Mouse (Mus musculus): ENCODE data around the gene Trim31. TPM values are rescaled to one million over a fixed set of nuclear protein-coding genes. Genes with fewer than 3 reads are reported as not detected.

The Trim31 gene
- total RNA-seq, 2 experiments from 2014 or later: not detected

DNA sequence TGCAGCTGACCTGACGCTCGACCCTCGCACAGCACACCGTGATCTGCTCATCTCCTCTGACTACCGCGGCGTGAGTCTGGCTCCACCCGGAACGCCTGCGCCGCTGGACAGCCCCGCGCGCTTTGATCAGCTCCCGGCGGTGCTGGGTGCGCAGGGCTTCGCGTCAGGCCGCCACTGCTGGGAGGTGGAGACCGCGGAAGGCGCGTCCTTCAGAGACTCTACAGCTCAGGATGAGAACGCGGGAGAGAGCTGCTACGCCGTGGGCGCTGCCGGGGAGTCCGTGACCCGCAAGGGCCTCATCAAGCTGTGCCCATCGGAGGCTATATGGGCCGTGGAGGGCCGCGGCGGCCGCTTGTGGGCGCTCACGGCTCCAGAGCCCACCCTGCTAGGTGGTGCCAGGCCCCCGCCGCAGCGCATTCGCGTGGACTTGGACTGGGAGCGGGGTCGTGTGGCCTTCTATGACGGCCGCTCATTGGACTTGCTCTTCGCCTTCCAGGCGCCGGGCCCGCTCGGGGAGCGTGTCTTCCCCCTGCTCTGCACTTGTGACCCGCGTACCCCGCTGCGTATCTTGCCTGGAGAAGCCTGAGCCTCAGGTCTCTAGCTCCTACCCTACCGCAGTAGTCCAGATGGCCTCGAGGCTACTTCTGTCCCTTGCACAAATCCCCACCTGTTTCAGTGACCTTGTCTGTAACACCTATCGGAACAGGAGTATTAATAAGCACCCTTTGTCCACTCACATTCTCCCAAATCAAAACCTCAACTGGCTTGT is 49.3 kb downstream of the Trim31 start:
- peak; percentile 78 for DNase-seq

DNA sequence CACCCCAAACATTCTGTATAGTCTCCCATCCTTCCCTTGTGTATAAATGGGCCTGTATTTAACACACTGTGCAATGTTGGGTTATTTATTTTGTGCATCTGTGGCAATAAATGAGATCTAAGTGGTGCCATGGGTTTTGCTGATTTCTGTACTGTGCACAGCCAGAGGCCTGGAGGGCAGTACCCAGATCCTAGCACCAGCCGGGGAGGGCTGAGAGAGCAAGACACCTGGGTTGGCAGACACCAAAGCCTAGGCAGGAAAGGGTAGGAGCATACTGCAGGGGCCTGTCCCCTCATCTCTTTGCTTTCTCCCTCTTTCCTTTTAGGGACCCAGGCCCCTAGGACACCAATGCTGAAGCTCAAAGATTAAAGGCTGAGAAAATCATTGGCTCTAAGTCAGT is 50.4 kb downstream of the Trim31 start:
- no peak for DNase-seq

DNA sequence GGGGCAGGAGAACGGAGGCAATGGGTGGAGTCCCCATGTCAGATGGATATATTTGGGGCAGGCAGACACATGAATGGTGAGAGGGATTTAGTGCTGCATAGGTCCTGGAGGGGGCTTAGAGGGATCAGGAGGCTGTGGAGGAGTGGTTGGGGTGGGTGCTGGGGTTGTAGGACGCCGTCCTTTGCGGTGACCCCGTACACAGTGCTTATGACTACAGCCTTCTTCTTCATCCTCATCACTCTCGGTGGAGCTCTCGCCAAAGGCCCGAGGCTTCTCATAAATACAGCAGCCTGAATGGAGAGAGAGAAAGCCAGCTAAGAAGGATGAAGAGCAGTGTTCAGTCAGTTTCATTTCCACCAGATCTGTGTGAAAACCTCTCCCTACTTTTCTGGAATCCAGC is 51.3 kb downstream of the Trim31 start:
- no peak for DNase-seq

DNA sequence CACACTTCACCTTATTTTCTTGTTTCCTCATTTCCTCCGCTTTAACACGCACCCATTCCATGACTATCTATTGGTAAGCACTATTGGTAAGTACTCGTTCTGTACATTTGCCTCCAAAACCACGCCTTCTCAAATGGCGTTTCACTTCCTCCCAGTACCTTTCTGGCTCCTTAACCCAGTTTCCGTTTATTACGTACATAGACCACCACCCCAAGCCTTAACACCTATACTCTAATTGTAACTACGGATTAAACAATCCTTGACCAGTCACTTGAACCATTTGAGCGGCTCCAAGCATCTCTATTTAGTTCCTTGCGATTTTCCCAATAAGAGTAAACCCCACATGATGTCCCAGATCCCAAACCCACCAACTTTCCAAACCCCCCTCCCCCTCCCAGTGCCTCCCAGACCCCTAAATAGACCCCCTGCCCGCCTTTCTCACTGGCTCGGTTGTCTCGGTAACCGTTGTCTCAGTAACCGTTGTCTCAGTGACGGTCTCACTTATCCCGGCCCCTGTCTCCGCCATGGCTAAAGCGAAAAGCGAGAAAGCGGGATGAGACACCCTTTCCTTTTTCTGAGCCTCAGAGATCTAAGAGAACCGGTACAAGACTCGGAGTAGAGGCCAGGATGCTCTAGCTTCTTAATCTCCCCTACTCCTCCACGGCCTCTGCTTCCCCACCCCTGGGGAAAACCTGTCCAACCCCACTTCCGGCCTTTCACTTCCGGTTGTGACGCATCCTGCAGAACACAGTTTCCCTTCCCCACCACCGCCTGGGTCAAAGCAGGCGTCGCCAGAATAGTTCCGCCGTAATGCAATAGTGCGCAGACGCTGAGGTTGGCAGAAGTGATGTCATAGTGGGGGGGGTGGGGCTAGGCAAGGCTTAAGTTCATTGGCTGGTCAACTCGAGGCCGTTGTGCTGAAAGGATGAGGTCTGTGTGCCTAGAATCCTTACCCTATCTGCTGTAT is 53.3 kb downstream of the Trim31 start, which contains the start of gene Ppp1r11:
TSS of gene Ppp1r11 (minus strand) at position 761 of the 967 bp plus-strand sequence.
- DNase-seq: peak; percentile 97

DNA sequence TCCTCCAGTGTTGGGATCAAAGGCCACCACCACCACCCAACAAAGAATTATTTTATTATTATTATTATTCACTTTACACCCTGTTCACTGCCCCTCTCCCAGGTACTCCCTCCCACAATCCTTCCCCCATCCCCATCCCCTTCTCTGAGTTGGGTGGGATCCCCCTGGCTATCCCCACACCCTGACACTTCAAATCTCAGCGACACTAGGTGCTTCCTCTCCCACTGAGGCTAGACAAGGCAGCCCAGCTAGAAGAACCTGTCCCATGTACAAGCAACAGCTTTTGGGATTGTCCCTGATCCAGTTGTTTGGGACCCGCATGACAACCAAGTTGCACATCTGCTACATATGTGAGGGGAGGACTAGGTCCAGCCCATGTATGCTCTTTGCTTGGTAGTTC is 54.7 kb downstream of the Trim31 start:
- DNase-seq: no peak

DNA sequence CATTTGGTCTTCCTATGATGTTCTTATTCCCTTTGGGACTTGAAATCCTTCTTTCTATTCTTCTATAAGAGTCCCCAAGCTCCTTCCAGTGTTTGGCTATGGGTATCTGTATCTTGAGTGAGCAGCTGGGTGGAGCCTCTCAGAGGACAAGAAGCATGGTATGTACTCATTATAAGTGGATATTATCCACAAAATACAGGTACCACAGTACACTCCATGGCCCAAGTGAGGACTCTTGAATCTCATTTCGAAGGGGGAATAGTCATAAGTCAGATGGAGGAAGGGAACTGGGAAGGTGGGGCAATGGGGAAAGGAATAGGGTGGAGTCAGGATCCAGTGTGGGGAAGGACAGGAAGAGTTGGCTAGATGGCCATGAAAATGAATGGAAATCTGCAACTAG is 55.1 kb downstream of the Trim31 start:
- no peak for DNase-seq

DNA sequence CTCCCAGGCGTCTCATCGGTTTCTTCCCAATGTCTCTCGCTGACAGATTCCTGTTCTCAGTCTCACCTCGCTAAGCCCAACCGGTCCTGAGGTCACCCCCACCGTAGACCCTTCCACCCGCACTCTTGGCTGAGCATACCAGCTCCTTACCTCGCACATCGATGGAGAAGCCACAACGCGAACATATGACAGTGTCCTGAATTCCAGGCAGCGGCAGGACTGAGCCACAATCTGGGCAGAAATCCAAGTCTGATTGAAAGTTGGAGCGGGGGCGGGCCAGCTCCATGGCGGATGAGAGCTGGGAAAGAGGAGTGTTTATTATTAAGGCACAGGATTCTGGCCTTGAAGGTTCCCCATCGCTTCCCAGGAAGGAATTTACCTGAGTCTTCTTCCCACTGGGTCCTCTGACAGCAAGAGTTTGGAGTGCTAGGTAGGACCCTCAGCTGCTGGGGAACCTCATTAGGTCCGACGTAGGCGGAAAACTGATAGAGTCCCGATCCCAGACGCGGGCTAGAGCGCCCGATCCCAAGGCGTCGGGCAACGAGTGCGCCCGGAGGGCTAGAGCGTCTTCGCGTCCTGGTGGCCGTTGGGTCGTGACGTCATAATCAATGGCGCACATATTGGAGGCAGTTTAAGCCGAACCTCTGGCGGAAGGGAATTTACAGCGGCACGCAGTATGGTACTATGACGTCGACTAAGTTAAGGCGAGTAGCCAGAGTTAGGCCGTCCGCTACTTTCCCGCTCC is 60.3 kb downstream of the Trim31 start, which contains the start of the genes Znrd1 and Znrd1as:
TSS of gene Znrd1 (minus strand) at position 561 of the 745 bp plus-strand sequence.
TSS of gene Znrd1as (plus strand) at position 594 of the 745 bp plus-strand sequence.
- peak; percentile 96 for DNase-seq

DNA sequence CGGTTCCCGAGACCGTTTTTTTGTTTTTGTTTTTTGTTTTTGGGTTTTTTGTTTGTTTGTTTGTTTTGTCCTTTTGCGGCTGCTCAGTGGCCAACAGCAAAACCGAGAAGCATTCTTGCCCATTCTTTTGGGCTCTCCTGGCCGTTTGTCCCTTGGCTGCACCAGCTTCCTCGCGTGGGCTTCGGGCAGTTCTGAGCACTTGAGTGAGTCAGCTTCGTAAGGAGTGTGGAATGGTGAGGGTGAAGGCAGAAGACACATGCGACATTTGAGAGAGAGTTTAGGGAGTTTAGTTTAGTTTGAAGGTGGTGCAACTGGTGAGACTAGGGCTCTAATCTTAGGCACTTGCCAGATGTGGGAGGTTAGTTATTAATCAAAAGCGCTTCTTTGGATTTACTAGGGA is 61.0 kb downstream of the Trim31 start:
- DNase-seq: peak; percentile 30

Other genes starting within 250 kb of the Trim31 start
- gene H2-M1, start 225.9 kb upstream of the Trim31 start, total RNA-seq (2021): not detected
- not detected for gene H2-M10.5, start 125.2 kb upstream of the Trim31 start, total RNA-seq (2021)
- gene H2-M10.6, start 85.9 kb upstream of the Trim31 start, total RNA-seq (2021): not detected
- 10 to 100 TPM; 43.1 to 49.5 TPM for gene Trim26, start 61.0 kb upstream of the Trim31 start, total RNA-seq (2021)
- gene Trim15, start 30.9 kb upstream of the Trim31 start, total RNA-seq (2021): not detected
- 1 to 10 TPM; 2.1 to 5.4 TPM for gene Trim10, start 28.5 kb upstream of the Trim31 start, total RNA-seq (2021)
- gene Trim40, start 8.0 kb upstream of the Trim31 start, total RNA-seq (2021): not detected
- under 1 TPM in 1 of 2 experiments, not detected in 1; 0.33 TPM for gene Rnf39, start 44.8 kb downstream of the Trim31 start, total RNA-seq (2021)
- 10 to 100 TPM; 58.5 to 62.7 TPM for gene Ppp1r11, start 53.6 kb downstream of the Trim31 start, total RNA-seq (2021)
- gene Znrd1, start 60.4 kb downstream of the Trim31 start, total RNA-seq (2021): 10 to 100 TPM; 34.5 to 40.5 TPM
- gene Znrd1as, start 60.5 kb downstream of the Trim31 start, total RNA-seq (2021): 10 to 100 TPM; 10.1 to 11.1 TPM
- gene 2410137M14Rik, start 83.1 kb downstream of the Trim31 start, total RNA-seq (2021): not detected
- not detected for gene H2-M5, start 91.4 kb downstream of the Trim31 start, total RNA-seq (2021)
- gene Zfp57, start 103.0 kb downstream of the Trim31 start, total RNA-seq (2021): 1 to 10 TPM; 4.0 to 7.7 TPM
- not detected for gene Mog, start 125.3 kb downstream of the Trim31 start, total RNA-seq (2021)
- 10 to 100 TPM; 22.1 to 40.3 TPM for gene Gabbr1, start 147.8 kb downstream of the Trim31 start, total RNA-seq (2021)
- gene Olfr90, start 190.4 kb downstream of the Trim31 start, total RNA-seq (2021): not detected
- not detected for gene Olfr91, start 200.2 kb downstream of the Trim31 start, total RNA-seq (2021)
- not detected for gene Olfr92, start 222.0 kb downstream of the Trim31 start, total RNA-seq (2021)

Data from adrenal gland, postnatal 10 days (tissue).